Mouse (Mus musculus) gonadal fat pad, adult 2 months (tissue): ENCODE data around the gene Stk24. TPM values are rescaled to one million over a fixed set of nuclear protein-coding genes. Genes with fewer than 3 reads are reported as not detected.
A peak's percentile ranks its signal among the peaks of the same experiment; 100 is the strongest.
"Not testable (repeated sequence)": the region's sequence is repeated elsewhere in the genome, so short reads cannot be mapped to it uniquely, and the experiment has no call there.

Experiments used
- DNase-seq: peaks from one replicate; pipeline ENCODE4 v3.0.0-alpha.2; 2012; ENCODE audit warnings: low read depth
- polyA plus RNA-seq: library from polyadenylated mRNA; depleted of rRNA; stranded (reverse); fragments of >200 nt; gene quantifications from 2 replicates; pipeline ENCODE4 v1.2.3, GENCODE M21; 2012; rRNA removed

Gene Stk24
- 27.0 and 28.0 TPM in 2 replicates for polyA plus RNA-seq

GRCm38 (mm10) chr14:121379827-121380145, at the start of gene Stk24:
Stk24 (minus strand) TSS chr14:121380011.
- no peak for DNase-seq

GRCm38 (mm10) chr14:121428148-121428547, 48.3 kb upstream of the Stk24 start:
- no peak for DNase-seq

GRCm38 (mm10) chr14:121426743-121427142, 46.9 kb upstream of the Stk24 start:
- no peak for DNase-seq

- no peak for DNase-seq
Observed at GRCm38 (mm10) chr14:121425004-121425793, 45.4 kb upstream of the Stk24 start.

- no peak for DNase-seq
Observed at GRCm38 (mm10) chr14:121423341-121423751, 43.5 kb upstream of the Stk24 start.

- DNase-seq = no peak
Observed at GRCm38 (mm10) chr14:121422664-121423340, 43.0 kb upstream of the Stk24 start.

- DNase-seq = no peak
Observed at GRCm38 (mm10) chr14:121422000-121422399, 42.2 kb upstream of the Stk24 start.

- no peak for DNase-seq
Observed at GRCm38 (mm10) chr14:121417594-121417993, 37.8 kb upstream of the Stk24 start.

- DNase-seq = no peak
Observed at GRCm38 (mm10) chr14:121416626-121417319, 37.0 kb upstream of the Stk24 start.

- DNase-seq = no peak
Observed at GRCm38 (mm10) chr14:121414635-121415241, 34.9 kb upstream of the Stk24 start.

GRCm38 (mm10) chr14:121413726-121414125, 33.9 kb upstream of the Stk24 start:
- DNase-seq = not testable (repeated sequence)

GRCm38 (mm10) chr14:121408944-121409343, 29.1 kb upstream of the Stk24 start:
- no peak for DNase-seq

- DNase-seq = no peak
Observed at GRCm38 (mm10) chr14:121406943-121407342, 27.1 kb upstream of the Stk24 start.

- no peak for DNase-seq
Observed at GRCm38 (mm10) chr14:121405546-121405945, 25.7 kb upstream of the Stk24 start.

- no peak for DNase-seq
Observed at GRCm38 (mm10) chr14:121405120-121405519, 25.3 kb upstream of the Stk24 start.

- DNase-seq = no peak
Observed at GRCm38 (mm10) chr14:121399676-121400075, 19.9 kb upstream of the Stk24 start.

- DNase-seq = no peak
Observed at GRCm38 (mm10) chr14:121397471-121397870, 17.7 kb upstream of the Stk24 start.

GRCm38 (mm10) chr14:121395125-121395524, 15.3 kb upstream of the Stk24 start:
- no peak for DNase-seq

GRCm38 (mm10) chr14:121391927-121392326, 12.1 kb upstream of the Stk24 start:
- peak; percentile 93 for DNase-seq

GRCm38 (mm10) chr14:121387760-121388159, 7.9 kb upstream of the Stk24 start:
- DNase-seq = no peak

GRCm38 (mm10) chr14:121385440-121385839, 5.6 kb upstream of the Stk24 start:
- no peak for DNase-seq

- no peak for DNase-seq
Observed at GRCm38 (mm10) chr14:121383801-121384200, 4.0 kb upstream of the Stk24 start.
